Mouse (Mus musculus): ENCODE measurements around the gene Erich3. TPM values are rescaled to one million over a fixed set of nuclear protein-coding genes. Genes with fewer than 3 reads are reported as not detected.

Erich3 gene
- total and polyA plus RNA-seq, 3 experiments, result 0.42 to 2.3 (median 1.9) TPM

- Histone ChIP-seq H3K9me3 (replicated peaks; ENCODE audit: low read length) (no peaks in the 10 kb centered on the region), H3K27me3 (replicated peaks) (no peaks in the 10 kb centered on the region), H3K79me2 (replicated peaks; ENCODE audit: control insufficient read depth, extremely low read depth, insufficient read depth, poor library complexity, severe bottlenecking) (no peaks in the 10 kb centered on the region), H3K4me1 (ENCODE audit: control insufficient read depth in 1 of 2, insufficient read depth in 2 of 2) (no peaks in the 10 kb centered on the region), H3K4me2 (ENCODE audit: insufficient read depth, low read depth, poor library complexity, severe bottlenecking) (no peak overlapping the region), H3K9ac (ENCODE audit: insufficient read depth, low read depth) (no peak overlapping the region), H3K36me3 (replicated peaks in 1 of 2; ENCODE audit: control insufficient read depth in 1 of 2, insufficient read depth in 1 of 2, low read length in 1 of 2) (no peaks in the 10 kb centered on the region), H3K4me3 (replicated peaks in 1 of 3; ENCODE audit: low read depth in 2 of 3, low read length in 2 of 3, poor library complexity in 1 of 3) (no peak overlapping the region), H3K27ac (ENCODE audit: insufficient read depth, low read depth) (no peak overlapping the region)
- TF ChIP-seq TBP (conservative IDR thresholded peaks at IDR 0.05; ENCODE audit: low read depth, low read length) (no peak), NELFE (IDR thresholded peaks at IDR 0.05; ENCODE audit: low read depth, low read length) (no peak), MEF2A (IDR thresholded peaks at IDR 0.05; ENCODE audit: borderline replicate concordance, low read depth, low read length) (no peak), E2F4 (IDR thresholded peaks at IDR 0.05; ENCODE audit: insufficient replicate concordance, low read depth, low read length) (no peak), UBTF (IDR thresholded peaks at IDR 0.05; ENCODE audit: low read depth, low read length) (no peak)
- in situ Hi-C loops (cut with MboI; ENCODE audit: low pct_ligation_motif_present, low pct_unique_long_range_greater_than_20kb, low sequenced_read_pairs) (no loop called here), dilution Hi-C loops (cut with MboI; ENCODE audit: extremely low pct_ligation_motif_present, extremely low pct_unique_long_range_greater_than_20kb, low sequenced_read_pairs) (no loop called here)
- no peak for DNase-seq (ENCODE audit: extremely low read depth)
Measured at GRCm38 (mm10) chr3:154723198-154723597, 59.5 kb downstream of the Erich3 start.

- in situ Hi-C loops (cut with MboI; ENCODE audit: low pct_ligation_motif_present, low pct_unique_long_range_greater_than_20kb, low sequenced_read_pairs), result no loop called here
- dilution Hi-C loops (cut with MboI; ENCODE audit: extremely low pct_ligation_motif_present, extremely low pct_unique_long_range_greater_than_20kb, low sequenced_read_pairs), result no loop called here
- Histone ChIP-seq H3K9me3 (replicated peaks; ENCODE audit: low read length) (no peaks in the 10 kb centered on the region), H3K27me3 (replicated peaks) (no peaks in the 10 kb centered on the region), H3K9ac (ENCODE audit: insufficient read depth, low read depth) (no peak overlapping the region), H3K79me2 (replicated peaks; ENCODE audit: control insufficient read depth, extremely low read depth, insufficient read depth, poor library complexity, severe bottlenecking) (no peaks in the 10 kb centered on the region), H3K4me2 (ENCODE audit: insufficient read depth, low read depth, poor library complexity, severe bottlenecking) (no peak overlapping the region), H3K4me1 (ENCODE audit: control insufficient read depth in 1 of 2, insufficient read depth in 2 of 2) (peaks cover 0 to 5% of the 10 kb centered on the region in 2 experiments; a peak in 2 of 4 replicates), H3K4me3 (replicated peaks in 1 of 3; ENCODE audit: low read depth in 2 of 3, low read length in 2 of 3, poor library complexity in 1 of 3) (no peak overlapping the region), H3K27ac (ENCODE audit: insufficient read depth, low read depth) (no peak overlapping the region), H3K36me3 (replicated peaks in 1 of 2; ENCODE audit: control insufficient read depth in 1 of 2, insufficient read depth in 1 of 2, low read length in 1 of 2) (no peaks in the 10 kb centered on the region)
- TF ChIP-seq ELF1 (IDR thresholded peaks at IDR 0.05; ENCODE audit: low read depth, low read length) (no peak), MEF2A (IDR thresholded peaks at IDR 0.05; ENCODE audit: borderline replicate concordance, low read depth, low read length) (no peak)
- no peak for DNase-seq (ENCODE audit: extremely low read depth)
Measured at GRCm38 (mm10) chr3:154731431-154731830, 67.8 kb downstream of the Erich3 start.

- TF ChIP-seq BHLHE40 (IDR thresholded peaks at IDR 0.05; ENCODE audit: low read depth, low read length), result no peak
- TF ChIP-seq TCF12 (IDR thresholded peaks at IDR 0.05; ENCODE audit: low read depth, low read length), result no peak
- no peak for TF ChIP-seq RAD21 (IDR thresholded peaks at IDR 0.05; ENCODE audit: low read depth, low read length)
- no peak for TF ChIP-seq KAT2A (IDR thresholded peaks at IDR 0.05; ENCODE audit: insufficient replicate concordance, low read length)
- no peak for TF ChIP-seq ZKSCAN1 (IDR thresholded peaks at IDR 0.05; ENCODE audit: borderline replicate concordance, low read depth, low read length)
- TF ChIP-seq CHD1 (IDR thresholded peaks at IDR 0.05; ENCODE audit: low read depth, low read length), result no peak
- TF ChIP-seq EP300 (IDR thresholded peaks at IDR 0.05; ENCODE audit: low read length), result no peak
- no peak for TF ChIP-seq POLR2AphosphoS2 (IDR thresholded peaks at IDR 0.05; ENCODE audit: low read depth, low read length)
- no peak for TF ChIP-seq ZNF384 (IDR thresholded peaks at IDR 0.05; ENCODE audit: low read depth, low read length)
- no peak for TF ChIP-seq MAFK (IDR thresholded peaks at IDR 0.05; ENCODE audit: insufficient replicate concordance, low read length)
- no peak for TF ChIP-seq IRF4 (IDR thresholded peaks at IDR 0.05; ENCODE audit: low read depth, low read length)
- no peak for TF ChIP-seq CHD2 (IDR thresholded peaks at IDR 0.05; ENCODE audit: low read length)
- no peak for TF ChIP-seq ZMIZ1 (IDR thresholded peaks at IDR 0.05; ENCODE audit: low read depth, low read length)
- no peak for TF ChIP-seq MAX (IDR thresholded peaks at IDR 0.05; ENCODE audit: low read length)
- TF ChIP-seq NRF1 (IDR thresholded peaks at IDR 0.05; ENCODE audit: low read depth, low read length), result no peak
- no peak for TF ChIP-seq UBTF (IDR thresholded peaks at IDR 0.05; ENCODE audit: low read depth, low read length)
- TF ChIP-seq GABPA (IDR thresholded peaks at IDR 0.05; ENCODE audit: insufficient replicate concordance, low read depth, low read length), result no peak
- no peak for TF ChIP-seq USF2 (conservative IDR thresholded peaks at IDR 0.05; ENCODE audit: low read depth, low read length)
- no peak for TF ChIP-seq USF1 (IDR thresholded peaks at IDR 0.05; ENCODE audit: low read depth, low read length)
- no peak for TF ChIP-seq SIN3A (IDR thresholded peaks at IDR 0.05; ENCODE audit: low read length)
- no peak for DNase-seq (ENCODE audit: extremely low read depth)
- no peak overlapping the region for H3K9ac ChIP-seq (ENCODE audit: insufficient read depth, low read depth)
- peaks cover 0 to 11% of the 10 kb centered on the region in 2 experiments; a peak in 2 of 4 replicates for H3K4me1 ChIP-seq (ENCODE audit: control insufficient read depth in 1 of 2, insufficient read depth in 2 of 2)
- no peak overlapping the region for H3K27ac ChIP-seq (ENCODE audit: insufficient read depth, low read depth)
- H3K4me3 ChIP-seq (replicated peaks in 1 of 3; ENCODE audit: low read depth in 2 of 3, low read length in 2 of 3, poor library complexity in 1 of 3), result no peak overlapping the region
- H3K9me3 ChIP-seq (replicated peaks; ENCODE audit: low read length), result no peaks in the 10 kb centered on the region
- in situ Hi-C loops (cut with MboI; ENCODE audit: low pct_ligation_motif_present, low pct_unique_long_range_greater_than_20kb, low sequenced_read_pairs) (no loop called here), dilution Hi-C loops (cut with MboI; ENCODE audit: extremely low pct_ligation_motif_present, extremely low pct_unique_long_range_greater_than_20kb, low sequenced_read_pairs) (no loop called here)
- no peaks in the 10 kb centered on the region for H3K27me3 ChIP-seq (replicated peaks)
- no peaks in the 10 kb centered on the region for H3K79me2 ChIP-seq (replicated peaks; ENCODE audit: control insufficient read depth, extremely low read depth, insufficient read depth, poor library complexity, severe bottlenecking)
- H3K4me2 ChIP-seq (ENCODE audit: insufficient read depth, low read depth, poor library complexity, severe bottlenecking), result no peak overlapping the region
- H3K36me3 ChIP-seq (replicated peaks in 1 of 2; ENCODE audit: control insufficient read depth in 1 of 2, insufficient read depth in 1 of 2, low read length in 1 of 2), result no peaks in the 10 kb centered on the region
Measured at GRCm38 (mm10) chr3:154741496-154741895, 77.8 kb downstream of the Erich3 start.

Data from CH12.LX (cell line).